Mouse (Mus musculus) cerebellum, postnatal 25 days (tissue): ENCODE results near the gene Tex2.

ENCODE experiments used
- DNase-seq, 2 experiments: peaks; one replicate each; pipeline ENCODE4 v3.0.0; 2021; ENCODE audit warnings: mixed read lengths in 2 of 2

Gene Tex2

DNA sequence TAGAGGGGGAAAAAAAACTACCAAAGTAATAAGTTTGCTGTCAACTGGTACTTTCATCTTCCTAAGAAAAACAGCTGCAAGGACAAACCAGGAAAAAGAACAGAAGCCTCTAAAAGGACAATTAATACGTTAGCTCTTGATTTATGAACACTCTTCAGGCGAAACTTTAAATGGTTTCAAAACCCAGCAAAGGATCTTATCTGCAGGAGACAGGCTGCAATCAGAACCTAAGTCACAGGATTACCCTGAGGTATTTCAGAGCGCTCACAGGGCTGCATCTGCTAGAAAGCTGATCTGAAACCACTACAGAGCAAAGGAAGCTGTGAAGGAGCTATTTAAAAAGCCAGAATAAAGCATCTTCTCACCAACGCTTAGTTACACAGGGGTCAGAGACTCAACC, 131.6 kb downstream of the Tex2 start:
- no peak for DNase-seq

- DNase-seq, result no peak
Observed at GRCm38 (mm10) chr11:106480530-106480885, 132.7 kb downstream of the Tex2 start.

GRCm38 (mm10) chr11:106479619-106480529, 133.3 kb downstream of the Tex2 start:
- no peak for DNase-seq

- DNase-seq, result no peak
Observed at GRCm38 (mm10) chr11:106478745-106479144, 134.5 kb downstream of the Tex2 start.

DNA sequence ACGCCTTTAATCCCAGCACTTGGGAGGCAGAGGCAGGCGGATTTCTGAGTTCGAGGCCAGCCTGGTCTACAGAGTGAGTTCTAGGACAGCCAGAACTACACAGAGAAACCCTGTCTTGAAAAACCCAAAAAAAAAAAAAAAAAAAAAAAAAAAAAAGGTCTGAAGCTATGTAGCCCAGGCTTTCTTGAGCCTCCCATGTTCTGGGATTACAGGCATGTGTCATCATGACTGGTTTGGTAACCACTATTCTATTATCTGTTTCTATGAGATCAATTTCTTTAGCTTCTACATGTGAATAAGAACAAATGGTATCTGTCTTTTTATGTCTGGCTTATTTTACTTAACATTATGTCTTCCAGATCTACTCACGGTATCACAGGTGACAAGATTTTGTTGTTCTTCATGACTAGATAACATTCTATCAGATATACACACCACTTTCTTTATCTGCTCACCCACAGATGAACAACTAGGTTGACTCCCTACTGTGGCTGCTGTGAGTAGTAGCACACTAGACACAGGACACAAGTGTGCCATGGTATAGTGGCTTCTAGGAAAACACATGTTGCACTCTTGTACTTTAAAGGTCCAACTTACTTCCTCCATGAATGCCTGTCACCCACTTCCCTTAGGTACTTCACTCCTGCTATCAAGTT, 135.6 kb downstream of the Tex2 start:
- DNase-seq, result no peak

GRCm38 (mm10) chr11:106475309-106475708, 137.9 kb downstream of the Tex2 start:
- DNase-seq, result no peak

- no peak for DNase-seq
Observed at GRCm38 (mm10) chr11:106471629-106472028, 141.6 kb downstream of the Tex2 start.

- DNase-seq, result no peak
Observed at GRCm38 (mm10) chr11:106468509-106468908, 144.7 kb downstream of the Tex2 start.

DNA sequence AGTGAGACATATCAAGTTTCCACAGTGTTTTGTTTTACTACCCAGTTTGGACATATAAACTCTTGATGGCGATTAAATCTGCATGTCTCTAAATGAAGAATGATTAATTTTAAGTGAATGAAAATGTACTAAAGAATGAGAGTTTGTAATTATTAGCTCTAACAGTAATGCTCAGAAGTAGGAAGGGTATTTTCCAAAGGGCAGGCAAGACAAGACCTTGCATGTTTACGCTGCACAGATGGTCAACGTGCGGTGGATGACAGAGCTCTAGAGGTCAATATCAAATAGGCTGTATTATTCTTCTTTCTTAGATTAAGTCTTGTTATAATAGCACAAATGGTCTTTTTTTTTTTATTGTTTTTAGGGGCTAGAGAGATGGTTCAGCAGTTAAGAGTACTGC, 147.3 kb downstream of the Tex2 start:
- DNase-seq, result no peak

DNA sequence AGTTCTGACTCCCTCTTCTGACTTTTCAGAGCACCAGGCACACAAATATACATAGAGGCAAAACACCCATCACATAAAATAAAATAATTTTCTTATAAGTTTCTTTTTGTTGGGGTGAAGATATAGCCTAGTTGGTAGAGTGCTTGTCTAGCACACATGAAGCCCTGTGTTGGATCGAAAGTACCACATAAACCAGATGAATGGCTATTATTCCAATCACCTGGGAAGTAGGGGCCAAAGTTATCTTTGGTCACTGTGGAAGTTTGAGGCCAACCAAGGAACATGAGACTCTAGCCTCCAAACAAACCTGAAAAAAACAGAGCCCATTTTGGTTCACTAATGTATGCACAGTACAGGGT, 147.7 kb downstream of the Tex2 start:
- DNase-seq, result no peak

DNA sequence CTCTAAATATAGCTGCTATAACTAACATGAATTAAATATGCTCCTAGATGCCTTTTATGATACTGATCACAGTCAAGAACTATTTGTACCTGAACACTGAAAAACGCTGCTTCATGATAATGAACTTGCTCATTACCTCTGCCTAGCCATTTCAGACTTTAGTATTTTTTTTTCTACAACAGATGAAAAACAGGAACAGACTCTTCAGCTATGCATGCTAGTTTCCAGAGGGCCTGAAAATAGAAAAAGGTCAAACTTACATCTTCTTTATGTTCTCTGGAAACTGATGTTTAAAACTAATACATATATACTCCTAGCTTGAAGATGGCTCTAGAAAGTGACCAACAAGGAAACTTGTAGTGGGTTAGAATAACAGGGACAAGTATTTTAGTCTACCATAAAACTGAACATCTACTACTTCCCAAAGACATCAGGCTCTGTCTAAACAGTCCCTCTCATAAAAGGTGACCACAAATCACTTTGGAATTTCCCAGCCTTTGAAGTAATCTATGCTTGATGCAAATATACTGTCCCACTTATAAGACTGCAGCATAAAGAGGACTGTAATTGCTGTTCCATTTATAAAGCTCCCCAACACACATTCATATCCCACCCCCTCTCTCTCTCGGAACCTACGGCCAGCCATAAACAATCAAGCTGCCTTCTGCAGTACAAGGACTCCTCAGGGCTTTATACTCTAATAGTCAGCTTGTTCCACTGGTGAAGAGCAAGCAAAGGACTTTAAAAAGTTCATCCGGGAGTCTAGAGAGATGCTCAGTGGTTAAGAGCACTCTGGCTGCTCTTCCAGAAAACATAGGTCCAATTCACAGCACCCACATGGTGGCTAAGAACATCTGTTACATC, 148.3 kb downstream of the Tex2 start:
- no peak for DNase-seq

DNA sequence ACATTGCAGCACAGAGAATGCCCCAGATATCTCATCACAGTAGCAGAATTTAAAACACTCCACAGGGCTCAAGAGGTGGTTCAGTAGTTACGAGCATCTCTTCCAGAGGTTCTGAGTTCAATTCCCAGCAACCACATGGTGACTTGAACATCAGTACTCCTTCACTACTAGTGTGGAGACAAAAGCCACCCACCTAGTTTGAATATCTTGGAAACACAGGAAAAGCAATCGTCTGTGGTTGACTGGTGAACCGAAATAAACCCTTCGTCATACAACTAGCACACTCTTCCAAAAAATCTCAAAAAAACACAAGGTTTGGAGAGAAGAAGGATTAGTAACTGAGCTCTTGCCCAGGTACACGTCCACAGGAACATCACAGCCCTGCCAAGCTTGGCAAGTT, 149.4 kb downstream of the Tex2 start:
- no peak for DNase-seq

DNA sequence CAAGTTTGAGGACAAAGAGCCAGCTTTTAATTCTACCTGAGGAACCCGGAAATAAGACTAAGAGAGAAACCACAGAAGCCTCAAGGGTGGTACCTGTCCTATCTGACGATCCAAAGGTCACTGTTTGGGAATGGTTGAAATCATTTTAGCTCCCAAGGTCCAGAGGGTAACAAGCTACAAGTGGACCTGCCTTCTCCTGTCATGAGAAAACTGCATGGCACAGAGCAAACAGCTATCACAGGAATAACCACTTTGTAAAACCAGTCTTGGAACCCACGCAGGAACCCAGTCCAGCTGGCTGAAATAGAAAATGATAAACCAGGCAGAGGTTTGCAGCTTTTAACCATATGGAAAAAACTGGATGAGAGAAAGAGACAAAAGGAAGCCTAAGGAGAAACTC, 150.9 kb downstream of the Tex2 start:
- no peak for DNase-seq

DNA sequence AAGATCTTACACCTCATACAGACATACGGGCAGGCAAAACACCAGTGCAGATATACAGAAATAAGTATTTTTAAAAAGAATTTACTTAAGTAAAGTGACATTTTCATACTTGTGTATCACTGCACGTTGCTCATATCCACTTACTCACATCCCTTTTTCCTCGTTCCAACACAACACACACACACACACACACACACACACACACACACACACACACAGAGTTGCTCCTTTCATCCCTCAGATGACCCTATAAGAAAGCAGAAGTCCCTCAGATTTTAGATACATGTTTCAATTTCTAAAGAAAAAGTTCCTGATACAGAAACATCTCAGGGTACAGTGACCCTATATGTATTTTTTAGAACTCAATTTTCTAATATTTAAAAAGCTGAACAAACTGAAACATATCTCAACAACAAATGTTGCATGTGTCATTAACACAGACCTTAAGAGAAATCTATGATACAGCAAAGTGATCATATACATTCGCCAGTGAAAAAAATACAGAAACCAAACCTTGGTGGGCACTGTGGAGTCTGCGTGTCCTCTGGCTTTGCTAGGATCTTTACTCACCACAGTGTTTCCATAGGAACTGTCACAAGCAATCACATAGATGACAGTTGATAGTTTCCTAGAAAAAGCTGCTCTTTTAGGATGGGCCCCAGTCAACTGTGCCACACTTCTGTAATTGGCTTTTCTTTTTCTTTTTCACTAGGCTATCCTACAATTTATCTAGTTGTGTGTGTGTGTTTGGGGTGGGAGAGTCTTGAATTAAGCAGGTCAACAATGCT, 151.9 kb downstream of the Tex2 start:
- no peak for DNase-seq

GRCm38 (mm10) chr11:106460671-106461070, 152.6 kb downstream of the Tex2 start:
- DNase-seq, result no peak

- no peak for DNase-seq
Observed at GRCm38 (mm10) chr11:106458540-106458939, 154.7 kb downstream of the Tex2 start.
